8 mouse cellular contexts compared by ENCODE assay signal in genomic region chr14:22807324-22807723, GRCm38 (mm10).
DNase-seq lines count a peak whose midpoint lies in the region; ATAC-seq and TF ChIP-seq lines count a peak whose summit lies in the region.
"Had no signal": no experiment of that assay in that cellular context is flagged by ENCODE, and none has a peak within 500 bp of the region (broad histone marks: within the 10 kb centered on the region; RNA-seq: fewer than 3 reads in every experiment).

No protein-coding gene starts in this region.

- H3K9ac ChIP-seq in hindbrain, embryonic 13.5 days, result no peak overlapping the region
- no peak overlapping the region for H3K9ac ChIP-seq in midbrain, embryonic 16.5 days (ENCODE audit: low read depth, low read length)

- no peaks in the 10 kb centered on the region for H3K36me3 ChIP-seq in kidney, adult 2 months (ENCODE audit: control insufficient read depth, insufficient read depth, low read length)
- H3K36me3 ChIP-seq in embryonic facial prominence, embryonic 10.5 days (replicated peaks), result no peaks in the 10 kb centered on the region
- H3K36me3 ChIP-seq in hindbrain, embryonic 13.5 days, result no peaks in the 10 kb centered on the region
- H3K36me3 ChIP-seq in midbrain, embryonic 16.5 days (ENCODE audit: control insufficient read depth, insufficient read depth, low read length), result no peaks in the 10 kb centered on the region

- no peak overlapping the region for H3K4me3 ChIP-seq in kidney, adult 2 months (ENCODE audit: insufficient read depth, low read depth, low read length)
- peak overlapping the region; percentile 48; the same call in 1 of the 2 replicates for H3K4me3 ChIP-seq in embryonic facial prominence, embryonic 10.5 days
- no peak overlapping the region for H3K4me3 ChIP-seq in hindbrain, embryonic 13.5 days
- no peak overlapping the region for H3K4me3 ChIP-seq in midbrain, embryonic 16.5 days (ENCODE audit: low read depth, low read length)

- peaks cover 9% of the 10 kb centered on the region for H3K4me1 ChIP-seq in kidney, adult 2 months (ENCODE audit: control insufficient read depth, insufficient read depth, low read length)
- peaks cover 36% of the 10 kb centered on the region for H3K4me1 ChIP-seq in embryonic facial prominence, embryonic 10.5 days
- peaks cover 21% of the 10 kb centered on the region for H3K4me1 ChIP-seq in hindbrain, embryonic 13.5 days (replicated peaks)
- peaks cover 20% of the 10 kb centered on the region for H3K4me1 ChIP-seq in midbrain, embryonic 16.5 days (ENCODE audit: control insufficient read depth, insufficient read depth, low read length)

- WGBS in kidney, adult 2 months, result 34% methylated on average over 3 of the region's 3 CpGs
- whole genome bisulfite sequencing in embryonic facial prominence, embryonic 10.5 days, result 4% methylated on average over 3 of the region's 3 CpGs
- WGBS in hindbrain, embryonic 13.5 days, result 3% methylated on average over 3 of the region's 3 CpGs
- 9% methylated on average over 3 of the region's 3 CpGs for WGBS in midbrain, embryonic 16.5 days

- no peaks in the 10 kb centered on the region for H3K27me3 ChIP-seq in kidney, adult 2 months (replicated peaks; ENCODE audit: control insufficient read depth, insufficient read depth, low read length)
- H3K27me3 ChIP-seq in embryonic facial prominence, embryonic 10.5 days (replicated peaks; ENCODE audit: low read depth, poor library complexity, severe bottlenecking), result peaks cover 22% of the 10 kb centered on the region
- H3K27me3 ChIP-seq in hindbrain, embryonic 13.5 days, result peaks cover 10% of the 10 kb centered on the region
- peaks cover 20% of the 10 kb centered on the region for H3K27me3 ChIP-seq in midbrain, embryonic 16.5 days (ENCODE audit: control insufficient read depth, insufficient read depth, low read depth, low read length)

- TF ChIP-seq CTCF in kidney, adult 2 months (conservative IDR thresholded peaks at IDR 0.05; ENCODE audit: insufficient read depth, insufficient read length, low read depth, low read length), result no peak

- no peak for ATAC-seq in hindbrain, embryonic 13.5 days (ENCODE audit: low FRiP score)
- no peak for ATAC-seq in midbrain, embryonic 16.5 days

- TF ChIP-seq POLR2A in kidney, adult 2 months (IDR thresholded peaks at IDR 0.05; ENCODE audit: low read depth, low read length), result no peak

- H3K4me2 ChIP-seq in hindbrain, embryonic 13.5 days, result peak overlapping the region; percentile 50; the same call in 1 of the 2 replicates
- H3K4me2 ChIP-seq in midbrain, embryonic 16.5 days (ENCODE audit: low read length), result 0 out of 2 replicates have a peak overlapping the region, but pooled peaks have one; percentile 7

- peak overlapping the region; percentile 90 for H3K27ac ChIP-seq in kidney, adult 2 months (ENCODE audit: insufficient read depth, low read depth, low read length)
- peak overlapping the region; percentile 68 for H3K27ac ChIP-seq in embryonic facial prominence, embryonic 10.5 days (replicated peaks)
- H3K27ac ChIP-seq in hindbrain, embryonic 13.5 days, result no peak overlapping the region
- H3K27ac ChIP-seq in midbrain, embryonic 16.5 days (ENCODE audit: low read length), result no peak overlapping the region

- H3K9me3 ChIP-seq in embryonic facial prominence, embryonic 10.5 days, result no peaks in the 10 kb centered on the region
- H3K9me3 ChIP-seq in hindbrain, embryonic 13.5 days, result no peaks in the 10 kb centered on the region
- no peaks in the 10 kb centered on the region for H3K9me3 ChIP-seq in midbrain, embryonic 16.5 days (replicated peaks; ENCODE audit: control insufficient read depth, low read length, poor library complexity, severe bottlenecking)

- DNase-seq in kidney, adult 2 months, result no peak
- DNase-seq in kidney, postnatal 10 days, result no peak
- DNase-seq in embryonic facial prominence, embryonic 10.5 days (ENCODE audit: low spot score), result peak; percentile 37
- no peak for DNase-seq in spleen, postnatal 36 days (ENCODE audit: low spot score in 2 of 2)
- DNase-seq in spleen, adult 18-20 months, result no peak
- DNase-seq: lung, postnatal 10 days had no signal

Comparison
In these comparisons a context has a peak if more than half of its experiments do, and no peak if none do; other contexts are left out.
1. H3K27ac ChIP-seq: peak in kidney, adult 2 months (single experiment) and embryonic facial prominence, embryonic 10.5 days (single experiment); none in hindbrain, embryonic 13.5 days (single experiment) and midbrain, embryonic 16.5 days (single experiment).